Mouse (Mus musculus): ENCODE results near the gene Eml2. TPM values are rescaled to one million over a fixed set of nuclear protein-coding genes. Genes with fewer than 3 reads are reported as not detected.
A peak's percentile ranks its signal among the peaks of the same experiment; 100 is the strongest.

The Eml2 gene
- polyA plus RNA-seq, 1 experiment: 56.3 TPM

DNA sequence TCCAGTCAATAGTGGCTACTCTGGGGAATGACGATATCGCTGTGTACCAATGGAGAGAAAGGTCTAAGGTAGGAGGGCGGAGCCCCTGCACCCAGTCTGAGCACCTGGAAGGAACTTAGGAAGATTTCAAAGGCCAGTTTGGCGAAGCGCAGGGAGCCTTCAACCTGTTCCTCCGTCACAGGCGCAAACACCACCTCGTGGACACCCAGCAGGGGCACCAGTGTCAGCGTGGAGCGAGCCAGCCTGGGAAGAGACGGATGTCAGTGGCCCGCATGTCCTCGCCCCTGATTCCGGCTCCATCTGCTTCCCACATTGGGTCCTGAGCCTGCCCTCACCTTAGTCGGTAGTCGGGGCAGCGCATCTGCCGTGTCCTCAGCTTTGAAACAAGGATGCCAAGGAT is 16.8 kb upstream of the Eml2 start:
- peaks cover 29% of the 10 kb centered on the region for H3K36me3 ChIP-seq (replicated peaks; ENCODE audit: low read length)
- H3K9me3 ChIP-seq: no peaks in the 10 kb centered on the region
- TF ChIP-seq GATA1 (IDR thresholded peaks at IDR 0.05; ENCODE audit: borderline replicate concordance, low read length) (no peak), FLI1 (IDR thresholded peaks at IDR 0.05; ENCODE audit: low read length) (no peak)
- H3K4me1 ChIP-seq: peaks cover 40% of the 10 kb centered on the region
- H3K27me3 ChIP-seq (replicated peaks): peaks cover 50% of the 10 kb centered on the region
- H3K4me3 ChIP-seq (replicated peaks): peak overlapping the region; percentile 57

DNA sequence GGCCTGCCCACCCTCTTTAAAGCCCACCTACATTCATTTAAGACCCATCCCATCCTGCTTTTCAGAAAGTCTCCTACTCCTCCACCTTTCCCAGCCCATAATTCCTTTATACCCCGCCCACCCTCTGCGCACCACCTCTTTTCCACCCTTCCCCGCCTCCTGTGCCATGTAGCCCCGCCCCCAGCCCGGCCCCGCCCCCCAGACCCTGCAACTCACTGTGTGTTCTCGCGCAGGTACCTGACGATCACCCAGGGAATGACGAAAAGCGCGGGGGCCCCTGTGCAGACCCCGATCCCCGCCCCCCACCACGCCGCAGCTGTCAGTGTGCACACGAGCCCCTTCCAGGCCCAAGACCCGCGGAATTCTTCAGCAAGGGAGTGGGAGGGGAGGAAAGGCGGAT is 16.1 kb upstream of the Eml2 start:
- H3K9me3 ChIP-seq: no peaks in the 10 kb centered on the region
- H3K4me1 ChIP-seq: peaks cover 47% of the 10 kb centered on the region
- TF ChIP-seq FLI1 (IDR thresholded peaks at IDR 0.05; ENCODE audit: low read length): no peak
- H3K27me3 ChIP-seq (replicated peaks): peaks cover 56% of the 10 kb centered on the region
- H3K4me3 ChIP-seq (replicated peaks): peak overlapping the region; percentile 78
- peaks cover 22% of the 10 kb centered on the region for H3K36me3 ChIP-seq (replicated peaks; ENCODE audit: low read length)

DNA sequence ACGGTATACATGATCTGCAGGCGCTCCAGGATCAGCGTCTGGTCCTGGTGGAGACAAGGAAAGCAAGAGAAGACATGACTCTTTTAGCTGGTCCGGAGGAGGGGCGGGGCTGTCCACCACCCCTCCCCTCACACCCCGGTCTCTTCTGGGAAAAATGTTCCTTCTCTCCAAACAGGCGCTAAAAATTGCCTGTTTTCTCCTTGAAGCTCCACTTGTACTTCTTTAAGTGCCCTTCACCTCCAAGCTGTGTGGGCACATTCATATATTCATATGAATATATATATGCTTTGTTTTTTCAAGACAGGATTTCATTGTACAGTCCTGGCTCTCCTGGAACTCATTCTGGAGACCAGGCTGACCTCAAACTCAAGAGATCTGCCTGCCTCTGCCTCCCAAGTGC is 13.3 kb upstream of the Eml2 start:
- H3K27me3 ChIP-seq (replicated peaks): peaks cover 72% of the 10 kb centered on the region
- H3K9me3 ChIP-seq: peaks cover 12% of the 10 kb centered on the region
- no peak for TF ChIP-seq GATA1 (IDR thresholded peaks at IDR 0.05; ENCODE audit: borderline replicate concordance, low read length)
- TF ChIP-seq FLI1 (IDR thresholded peaks at IDR 0.05; ENCODE audit: low read length): no peak
- H3K4me1 ChIP-seq: peaks cover 53% of the 10 kb centered on the region
- H3K36me3 ChIP-seq (replicated peaks; ENCODE audit: low read length): no peaks in the 10 kb centered on the region
- H3K4me3 ChIP-seq (replicated peaks): no peak overlapping the region

DNA sequence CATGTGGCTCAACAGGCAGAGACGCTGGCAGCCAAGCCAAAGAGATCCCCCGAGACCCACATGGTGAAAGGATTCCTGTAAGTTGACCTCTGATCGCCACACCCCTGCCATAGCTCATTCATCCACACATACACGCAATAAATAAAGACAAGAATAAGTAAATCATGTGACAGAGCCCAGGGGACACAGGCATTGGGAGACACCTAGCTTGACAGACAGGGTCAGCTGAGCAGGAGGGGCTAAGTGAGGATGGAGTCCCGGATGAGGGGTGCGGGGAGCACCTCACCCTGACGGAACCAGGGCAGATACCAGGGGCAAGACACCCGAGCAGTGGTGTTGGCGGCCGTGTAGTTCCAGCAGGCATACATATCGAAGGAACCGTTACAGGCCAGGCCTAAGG is 12.5 kb upstream of the Eml2 start:
- Histone ChIP-seq H3K4me3 (replicated peaks) (peak overlapping the region; percentile 6), H3K4me1 (peaks cover 60% of the 10 kb centered on the region), H3K9me3 (peaks cover 12% of the 10 kb centered on the region), H3K27me3 (replicated peaks) (peaks cover 77% of the 10 kb centered on the region), H3K36me3 (replicated peaks; ENCODE audit: low read length) (no peaks in the 10 kb centered on the region)
- TF ChIP-seq FLI1 (IDR thresholded peaks at IDR 0.05; ENCODE audit: low read length) (no peak), GATA1 (IDR thresholded peaks at IDR 0.05; ENCODE audit: borderline replicate concordance, low read length) (no peak)

DNA sequence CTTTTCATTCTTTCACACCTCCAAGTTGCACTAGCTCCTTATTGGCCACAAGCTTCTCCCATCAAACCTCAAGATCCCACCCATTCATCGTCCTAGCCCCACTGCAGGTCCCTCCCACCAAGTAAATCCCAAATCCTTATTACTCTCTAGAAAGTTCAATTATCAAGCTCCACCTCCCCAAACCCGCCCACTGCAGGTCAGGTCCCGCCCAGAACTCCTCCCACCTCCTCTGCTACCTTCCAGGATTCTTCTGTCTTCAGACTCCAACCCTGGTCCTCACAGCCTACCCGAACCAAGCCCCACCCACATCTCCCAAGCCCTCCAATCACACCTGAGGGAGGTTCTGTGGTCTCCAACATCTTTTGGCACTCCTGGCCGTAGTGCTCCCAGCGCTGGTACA is 12.0 kb upstream of the Eml2 start:
- H3K27me3 ChIP-seq (replicated peaks): peaks cover 76% of the 10 kb centered on the region
- TF ChIP-seq GATA1 (IDR thresholded peaks at IDR 0.05; ENCODE audit: borderline replicate concordance, low read length) (no peak), FLI1 (IDR thresholded peaks at IDR 0.05; ENCODE audit: low read length) (no peak)

DNA sequence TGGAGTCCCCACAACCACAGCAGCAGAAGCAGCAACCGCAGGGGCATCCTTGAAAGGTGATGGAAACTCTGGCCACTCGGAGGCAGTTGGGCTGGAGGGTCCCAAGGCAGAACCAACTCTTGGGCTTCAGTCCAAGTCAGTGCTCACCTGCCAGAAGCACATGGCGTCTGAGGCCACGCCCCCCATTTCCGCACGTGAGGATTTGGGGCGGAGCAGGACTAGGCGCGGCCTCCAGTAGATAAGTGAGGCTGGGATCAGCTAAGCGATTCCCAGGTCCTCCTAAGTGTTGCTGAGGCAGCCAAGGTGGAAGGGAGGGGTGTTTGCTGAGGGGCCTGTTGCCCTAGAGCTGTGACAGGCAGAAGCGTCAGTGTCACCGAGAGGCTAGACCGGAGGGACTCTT is 11.2 kb upstream of the Eml2 start:
- TF ChIP-seq FLI1 (IDR thresholded peaks at IDR 0.05; ENCODE audit: low read length) (no peak), GATA1 (IDR thresholded peaks at IDR 0.05; ENCODE audit: borderline replicate concordance, low read length) (no peak)
- Histone ChIP-seq H3K27me3 (replicated peaks) (peaks cover 75% of the 10 kb centered on the region), H3K4me3 (replicated peaks) (peak overlapping the region; percentile 85), H3K4me1 (peaks cover 62% of the 10 kb centered on the region), H3K9me3 (peaks cover 12% of the 10 kb centered on the region), H3K36me3 (replicated peaks; ENCODE audit: low read length) (no peaks in the 10 kb centered on the region)

More for the DNA sequence above, 12.0 kb upstream of the Eml2 start:
- no peaks in the 10 kb centered on the region for H3K36me3 ChIP-seq (replicated peaks; ENCODE audit: low read length)
- peaks cover 12% of the 10 kb centered on the region for H3K9me3 ChIP-seq
- peaks cover 62% of the 10 kb centered on the region for H3K4me1 ChIP-seq
- H3K4me3 ChIP-seq (replicated peaks): peak overlapping the region; percentile 85

DNA sequence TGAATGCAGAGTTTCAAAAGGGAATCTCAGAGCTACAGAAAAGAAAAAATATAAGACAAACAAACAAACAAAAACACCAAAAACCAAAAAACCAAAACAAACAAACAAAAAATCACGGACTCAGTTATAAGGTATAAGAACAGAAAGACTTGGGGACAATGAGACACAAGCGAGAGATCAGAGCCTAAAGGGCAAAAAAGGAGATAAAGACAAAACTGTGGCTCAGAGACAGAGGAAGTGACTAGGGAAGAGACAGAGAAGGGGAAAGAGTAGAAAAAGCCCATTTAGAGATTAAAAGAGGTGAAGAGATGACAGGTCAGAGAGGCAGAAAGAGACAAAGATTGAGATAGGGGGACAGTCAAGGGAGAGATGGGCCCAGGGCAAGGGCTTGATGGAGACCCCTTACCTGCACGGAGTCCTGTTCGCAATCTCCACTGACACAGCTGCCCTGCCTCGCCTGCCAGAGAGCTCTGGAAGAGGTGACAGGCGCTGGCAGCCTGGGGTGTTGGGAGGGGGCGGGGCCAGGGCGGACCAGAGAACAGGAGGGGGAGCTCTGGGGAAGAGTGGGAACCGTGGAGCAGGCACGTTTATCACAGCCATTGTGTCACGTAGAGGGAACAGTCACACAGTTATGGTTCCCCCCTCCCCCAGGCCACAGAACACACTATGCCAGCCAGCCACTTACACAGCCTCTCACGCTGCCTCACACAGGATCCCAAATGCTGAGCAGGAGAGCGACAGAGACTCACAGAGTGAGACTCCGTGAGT is 10.4 kb upstream of the Eml2 start, which contains the start of gene Gipr:
TSS of gene Gipr (minus strand) at position 472 of the 768 bp plus-strand sequence.
- Histone ChIP-seq H3K9me3 (peaks cover 12% of the 10 kb centered on the region), H3K27me3 (replicated peaks) (peaks cover 74% of the 10 kb centered on the region), H3K4me3 (replicated peaks) (peak within 1 kb of the TSS; percentile 86), H3K4me1 (peaks cover 59% of the 10 kb centered on the region), H3K36me3 (replicated peaks; ENCODE audit: low read length) (no peaks in the 10 kb centered on the region)
- TF ChIP-seq GATA1 (IDR thresholded peaks at IDR 0.05; ENCODE audit: borderline replicate concordance, low read length) (no peak), FLI1 (IDR thresholded peaks at IDR 0.05; ENCODE audit: low read length) (no peak)

DNA sequence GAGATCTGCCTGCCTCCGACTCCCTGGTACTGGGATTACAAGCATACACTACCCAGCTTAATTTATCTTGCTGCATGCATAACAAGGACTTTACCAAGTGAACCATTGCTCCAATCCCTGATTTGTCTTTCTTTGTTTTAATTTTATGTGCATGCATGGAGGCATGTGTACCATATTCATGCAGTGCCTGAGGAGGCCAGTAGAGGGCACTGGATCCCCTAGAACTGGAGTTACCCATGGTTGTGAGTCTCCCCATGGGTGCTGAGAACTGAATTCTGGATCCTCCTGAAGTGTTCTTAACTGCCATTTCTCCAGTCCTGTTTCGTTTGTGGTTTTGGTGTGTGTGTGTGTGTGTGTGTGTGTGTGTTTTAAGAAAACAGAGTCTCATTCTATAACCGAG is 9.2 kb upstream of the Eml2 start:
- peaks cover 65% of the 10 kb centered on the region for H3K4me1 ChIP-seq
- H3K36me3 ChIP-seq (replicated peaks; ENCODE audit: low read length): no peaks in the 10 kb centered on the region
- peaks cover 72% of the 10 kb centered on the region for H3K27me3 ChIP-seq (replicated peaks)
- H3K9me3 ChIP-seq: peaks cover 12% of the 10 kb centered on the region
- TF ChIP-seq FLI1 (IDR thresholded peaks at IDR 0.05; ENCODE audit: low read length) (no peak), GATA1 (IDR thresholded peaks at IDR 0.05; ENCODE audit: borderline replicate concordance, low read length) (no peak)
- H3K4me3 ChIP-seq (replicated peaks): no peak overlapping the region

DNA sequence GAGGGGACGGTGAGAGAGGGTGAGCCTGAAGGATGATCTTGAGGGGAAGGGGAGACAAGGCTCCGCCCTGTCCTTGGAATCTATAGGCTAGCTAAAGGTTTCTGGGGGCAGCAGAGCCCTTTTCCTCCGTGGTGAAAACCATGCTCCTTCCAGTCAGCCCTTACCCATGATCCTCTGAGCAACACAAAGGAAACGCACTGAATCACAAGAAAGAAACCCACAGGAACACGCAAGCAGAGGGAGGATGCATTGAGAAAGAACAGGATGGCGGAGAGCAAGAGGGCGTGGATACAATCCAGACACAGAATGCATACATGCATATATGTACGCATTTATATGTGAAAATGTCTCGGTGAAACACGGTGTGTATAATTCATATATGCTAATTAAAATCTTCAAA is 6.7 kb upstream of the Eml2 start:
- Histone ChIP-seq H3K4me3 (replicated peaks) (peak overlapping the region; percentile 46), H3K27me3 (replicated peaks) (peaks cover 67% of the 10 kb centered on the region), H3K36me3 (replicated peaks; ENCODE audit: low read length) (no peaks in the 10 kb centered on the region), H3K9me3 (peaks cover 12% of the 10 kb centered on the region), H3K4me1 (peaks cover 68% of the 10 kb centered on the region)
- no peak for TF ChIP-seq FLI1 (IDR thresholded peaks at IDR 0.05; ENCODE audit: low read length)
- no peak for TF ChIP-seq GATA1 (IDR thresholded peaks at IDR 0.05; ENCODE audit: borderline replicate concordance, low read length)

DNA sequence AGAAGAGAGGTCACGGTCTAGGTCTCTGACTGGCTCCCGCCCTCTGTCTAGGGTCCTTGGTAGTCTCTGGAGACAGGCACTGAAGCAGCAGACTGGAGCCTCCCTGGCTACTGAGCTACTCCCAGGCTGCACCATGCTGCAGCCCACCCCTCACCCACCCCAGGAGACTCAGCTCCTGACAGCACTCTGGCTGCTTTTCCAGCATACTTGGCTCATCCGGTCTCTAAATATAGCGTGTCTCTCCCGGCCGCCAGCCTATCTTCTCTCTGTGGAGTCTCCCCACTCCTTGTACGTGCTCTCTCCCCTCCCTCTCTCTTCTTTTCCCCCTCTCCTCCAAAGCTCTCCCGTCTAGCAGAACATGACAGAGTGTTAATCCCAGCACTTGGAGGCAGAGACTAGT is 6.1 kb upstream of the Eml2 start:
- TF ChIP-seq FLI1 (IDR thresholded peaks at IDR 0.05; ENCODE audit: low read length) (no peak), GATA1 (IDR thresholded peaks at IDR 0.05; ENCODE audit: borderline replicate concordance, low read length) (no peak)
- Histone ChIP-seq H3K4me1 (peaks cover 62% of the 10 kb centered on the region), H3K9me3 (peaks cover 12% of the 10 kb centered on the region), H3K27me3 (replicated peaks) (peaks cover 62% of the 10 kb centered on the region), H3K4me3 (replicated peaks) (no peak overlapping the region), H3K36me3 (replicated peaks; ENCODE audit: low read length) (no peaks in the 10 kb centered on the region)

All from megakaryocyte, embryonic 14.5 days (primary cell).